Mouse (Mus musculus): ENCODE data around the gene Lats2. TPM values are rescaled to one million over a fixed set of nuclear protein-coding genes. Genes with fewer than 3 reads are reported as not detected.
"Not testable (repeated sequence)": the region's sequence is repeated elsewhere in the genome, so short reads cannot be mapped to it uniquely, and the experiment has no call there.

Lats2 gene
- polyA plus RNA-seq, 1 experiment from 2014 or later, result 25.6 TPM

DNA sequence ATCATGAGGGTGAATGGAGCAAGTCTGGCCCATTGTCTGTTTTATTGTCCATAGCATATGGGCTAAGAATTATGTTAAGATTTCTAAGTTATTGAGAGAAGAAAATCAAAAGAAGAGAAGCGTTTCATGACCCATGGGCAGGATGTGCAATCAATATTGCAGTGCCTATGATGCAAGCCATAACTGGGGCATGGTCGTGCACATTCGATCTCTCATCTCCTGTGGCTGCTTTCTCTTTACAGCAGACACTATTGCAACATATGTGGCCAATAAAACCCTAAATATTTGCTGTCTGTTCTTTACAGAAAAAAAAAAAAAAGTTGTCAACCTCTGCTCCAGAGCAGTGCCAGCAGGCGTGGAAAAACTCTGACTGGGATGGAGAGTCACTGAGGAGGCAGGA lies 2.1 kb downstream of the Lats2 start:
- Histone ChIP-seq H3K9me3 (no peaks in the 10 kb centered on the region), H3K4me1 (peaks cover 8% of the 10 kb centered on the region; the same call in 1 of the 2 replicates), H3K4me2 (no peak overlapping the region), H3K27me3 (no peaks in the 10 kb centered on the region), H3K27ac (no peak overlapping the region), H3K9ac (no peak overlapping the region), H3K4me3 (no peak overlapping the region), H3K36me3 (no peaks in the 10 kb centered on the region)
- WGBS, result 80% methylated on average over 4 of the region's 4 CpGs
- ATAC-seq (ENCODE audit: borderline replicate concordance, extremely low read depth, low FRiP score, low TSS enrichment), result no peak

GRCm38 (mm10) chr14:57755661-57756060 lies 2.5 kb downstream of the Lats2 start:
- peaks cover 8% of the 10 kb centered on the region; the same call in 1 of the 2 replicates for H3K4me1 ChIP-seq

DNA sequence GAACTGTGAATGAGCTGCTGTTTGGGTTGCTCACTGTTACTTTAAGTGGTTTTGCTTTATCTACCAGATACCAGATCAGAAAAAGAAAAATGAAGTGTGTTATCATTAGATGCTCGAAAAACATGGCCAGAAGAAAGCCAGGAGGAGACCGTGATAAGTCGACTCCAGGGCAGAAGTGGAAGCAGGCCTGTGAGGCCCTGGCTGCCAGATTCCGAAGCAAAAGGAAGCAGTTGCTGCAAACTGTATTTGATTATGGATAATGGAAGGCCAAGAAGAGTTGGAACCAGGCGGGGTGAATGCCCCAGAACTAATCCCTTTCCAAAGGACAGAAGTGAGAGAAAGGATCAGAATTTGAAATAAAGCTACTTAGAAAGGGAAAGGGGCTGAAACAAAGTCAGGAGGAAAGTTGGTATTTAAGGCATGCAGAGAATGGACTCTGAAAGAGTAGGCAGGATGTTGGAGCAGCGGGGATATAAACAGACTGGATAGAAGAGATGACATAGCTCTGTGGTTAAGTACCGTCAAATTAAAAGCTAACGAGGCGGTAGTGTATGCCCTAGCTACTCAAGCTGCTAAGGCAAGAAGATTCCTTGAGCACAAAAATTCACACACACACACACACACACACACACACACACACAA lies 4.7 kb downstream of the Lats2 start:
- WGBS, result 7% methylated on average over 9 of the region's 9 CpGs
- ATAC-seq (ENCODE audit: borderline replicate concordance, extremely low read depth, low FRiP score, low TSS enrichment), result peak; percentile 65; the same call in 1 of the 2 replicates
- no peak overlapping the region for H3K4me2 ChIP-seq

More at GRCm38 (mm10) chr14:57755661-57756060, 2.5 kb downstream of the Lats2 start:
- Histone ChIP-seq H3K9me3 (no peaks in the 10 kb centered on the region), H3K4me2 (no peak overlapping the region), H3K36me3 (no peaks in the 10 kb centered on the region), H3K9ac (no peak overlapping the region), H3K4me3 (no peak overlapping the region), H3K27me3 (no peaks in the 10 kb centered on the region), H3K27ac (no peak overlapping the region)
- 88% methylated on average over 2 of the region's 2 CpGs for WGBS
- no peak for ATAC-seq (ENCODE audit: borderline replicate concordance, extremely low read depth, low FRiP score, low TSS enrichment)

GRCm38 (mm10) chr14:57751006-57751405 lies 7.2 kb downstream of the Lats2 start:
- H3K27ac ChIP-seq; ATAC-seq (ENCODE audit: borderline replicate concordance, extremely low read depth, low FRiP score, low TSS enrichment); H3K4me3 ChIP-seq; H3K9me3 ChIP-seq; H3K36me3 ChIP-seq; H3K9ac ChIP-seq; H3K4me2 ChIP-seq; H3K27me3 ChIP-seq: not testable (repeated sequence)
- peaks cover 11% of the 10 kb centered on the region; the same call in 1 of the 2 replicates for H3K4me1 ChIP-seq

More for the DNA sequence above, 4.7 kb downstream of the Lats2 start:
- Histone ChIP-seq H3K27me3 (no peaks in the 10 kb centered on the region), H3K9ac (no peak overlapping the region), H3K27ac (peak overlapping the region; percentile 83), H3K4me3 (no peak overlapping the region), H3K9me3 (no peaks in the 10 kb centered on the region), H3K36me3 (no peaks in the 10 kb centered on the region), H3K4me1 (peaks cover 8% of the 10 kb centered on the region; the same call in 1 of the 2 replicates)

GRCm38 (mm10) chr14:57749501-57749900 lies 8.7 kb downstream of the Lats2 start:
- no peaks in the 10 kb centered on the region for H3K9me3 ChIP-seq
- H3K4me2 ChIP-seq, result no peak overlapping the region
- no peak for ATAC-seq (ENCODE audit: borderline replicate concordance, extremely low read depth, low FRiP score, low TSS enrichment)
- H3K27me3 ChIP-seq, result no peaks in the 10 kb centered on the region
- peaks cover 11% of the 10 kb centered on the region for H3K4me1 ChIP-seq
- H3K36me3 ChIP-seq, result no peaks in the 10 kb centered on the region
- H3K27ac ChIP-seq, result no peak overlapping the region
- WGBS, result 70% methylated on average over 2 of the region's 2 CpGs
- H3K9ac ChIP-seq, result no peak overlapping the region
- H3K4me3 ChIP-seq, result no peak overlapping the region

GRCm38 (mm10) chr14:57746001-57746771 lies 12.0 kb downstream of the Lats2 start, which contains the start of gene Gm49361:
Gm49361 (minus strand) TSS chr14:57746103.
- H3K9ac ChIP-seq, result peak within 1 kb of the TSS; percentile 95
- peak within 1 kb of the TSS; percentile 83 for H3K4me2 ChIP-seq
- peaks cover 23% of the 10 kb centered on the region for H3K4me1 ChIP-seq
- no peaks in the 10 kb centered on the region for H3K27me3 ChIP-seq
- peak; percentile 93 for ATAC-seq (ENCODE audit: borderline replicate concordance, extremely low read depth, low FRiP score, low TSS enrichment)
- no peaks in the 10 kb centered on the region for H3K9me3 ChIP-seq
- H3K27ac ChIP-seq, result peak within 1 kb of the TSS; percentile 96
- H3K36me3 ChIP-seq, result no peaks in the 10 kb centered on the region
- H3K4me3 ChIP-seq, result peak within 1 kb of the TSS; percentile 86
- WGBS, result under 1% methylated on average over 49 of the region's 68 CpGs

GRCm38 (mm10) chr14:57745291-57745969 lies 12.8 kb downstream of the Lats2 start:
- Histone ChIP-seq H3K9ac (peak overlapping the region; percentile 95), H3K27ac (peak overlapping the region; percentile 96), H3K4me1 (peaks cover 23% of the 10 kb centered on the region), H3K27me3 (no peaks in the 10 kb centered on the region), H3K36me3 (no peaks in the 10 kb centered on the region), H3K4me3 (peak overlapping the region; percentile 86), H3K9me3 (no peaks in the 10 kb centered on the region), H3K4me2 (peak overlapping the region; percentile 83)
- under 1% methylated on average over 73 of the region's 103 CpGs for WGBS
- peak; percentile 73 for ATAC-seq (ENCODE audit: borderline replicate concordance, extremely low read depth, low FRiP score, low TSS enrichment)

- no peaks in the 10 kb centered on the region for H3K27me3 ChIP-seq
- peak overlapping the region; percentile 96; the same call in 1 of the 2 replicates for H3K27ac ChIP-seq
- peak overlapping the region; percentile 86 for H3K4me3 ChIP-seq
- no peaks in the 10 kb centered on the region for H3K9me3 ChIP-seq
- peak overlapping the region; percentile 83 for H3K4me2 ChIP-seq
- no peaks in the 10 kb centered on the region for H3K36me3 ChIP-seq
- H3K4me1 ChIP-seq, result peaks cover 23% of the 10 kb centered on the region
- under 1% methylated on average over 8 of the region's 8 CpGs for WGBS
- ATAC-seq (ENCODE audit: borderline replicate concordance, extremely low read depth, low FRiP score, low TSS enrichment), result no peak
- peak overlapping the region; percentile 95; the same call in 1 of the 2 replicates for H3K9ac ChIP-seq
Measured at GRCm38 (mm10) chr14:57744547-57744946, 13.6 kb downstream of the Lats2 start.

- Histone ChIP-seq H3K4me2 (no peak overlapping the region), H3K36me3 (no peaks in the 10 kb centered on the region), H3K9ac (no peak overlapping the region), H3K27ac (no peak overlapping the region), H3K4me3 (no peak overlapping the region), H3K4me1 (peaks cover 44% of the 10 kb centered on the region), H3K9me3 (no peaks in the 10 kb centered on the region), H3K27me3 (no peaks in the 10 kb centered on the region)
- no peak for ATAC-seq (ENCODE audit: borderline replicate concordance, extremely low read depth, low FRiP score, low TSS enrichment)
- WGBS, result 76% methylated on average over 8 of the region's 8 CpGs
Measured at GRCm38 (mm10) chr14:57740651-57741050, 17.5 kb downstream of the Lats2 start.

DNA sequence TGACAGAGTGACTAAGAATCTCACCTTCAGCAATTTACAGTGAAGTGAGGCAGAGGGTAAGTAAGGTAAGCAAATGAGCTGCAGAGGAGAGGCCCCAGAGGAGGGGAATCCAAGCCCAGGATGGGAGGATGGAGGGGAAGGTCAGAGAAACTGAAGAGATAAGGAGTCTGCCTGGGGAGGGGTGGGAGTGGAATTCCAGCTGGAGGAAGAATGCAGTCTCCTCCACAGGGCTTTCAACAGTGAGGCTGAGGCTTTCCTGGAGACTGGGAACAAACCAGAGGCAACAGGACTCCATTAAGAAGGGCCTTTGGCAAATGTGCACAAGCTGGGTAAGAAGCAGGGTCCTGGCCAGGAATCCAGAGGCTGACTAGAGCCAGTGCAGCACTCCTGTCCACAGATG lies 21.1 kb downstream of the Lats2 start:
- Histone ChIP-seq H3K4me3 (no peak overlapping the region), H3K4me1 (peaks cover 54% of the 10 kb centered on the region), H3K27ac (no peak overlapping the region), H3K9ac (no peak overlapping the region), H3K4me2 (no peak overlapping the region), H3K36me3 (peaks cover 8% of the 10 kb centered on the region; the same call in 1 of the 2 replicates), H3K9me3 (no peaks in the 10 kb centered on the region), H3K27me3 (no peaks in the 10 kb centered on the region)
- 0 out of 2 replicates have a peak, but pooled peaks have one; percentile 17 for ATAC-seq (ENCODE audit: borderline replicate concordance, extremely low read depth, low FRiP score, low TSS enrichment)

- H3K9ac ChIP-seq, result no peak overlapping the region
- H3K36me3 ChIP-seq, result peaks cover 9% of the 10 kb centered on the region; the same call in 1 of the 2 replicates
- H3K27ac ChIP-seq, result peak overlapping the region; percentile 39
- WGBS, result 31% methylated on average over 4 of the region's 4 CpGs
- no peak overlapping the region for H3K4me3 ChIP-seq
- no peak overlapping the region for H3K4me2 ChIP-seq
- peaks cover 54% of the 10 kb centered on the region for H3K4me1 ChIP-seq
- H3K27me3 ChIP-seq, result no peaks in the 10 kb centered on the region
- ATAC-seq (ENCODE audit: borderline replicate concordance, extremely low read depth, low FRiP score, low TSS enrichment), result no peak
- no peaks in the 10 kb centered on the region for H3K9me3 ChIP-seq
Measured at GRCm38 (mm10) chr14:57736141-57736540, 22.0 kb downstream of the Lats2 start.

Data from lung, embryonic 15.5 days (tissue).